Mouse (Mus musculus) forebrain, embryonic 10.5 days (tissue): ENCODE results near the gene Hoxc5. TPM values are rescaled to one million over a fixed set of nuclear protein-coding genes. Genes with fewer than 3 reads are reported as not detected.
A peak's percentile ranks its signal among the peaks of the same experiment; 100 is the strongest.

ENCODE experiments used
- DNase-seq: peaks from one replicate; pipeline ENCODE4 v3.0.0-alpha.2; 2017; ENCODE audit warnings: low spot score; ENCODE audit errors: extremely low spot score
- H3K27ac ChIP-seq: fragments of 300-500 bp; sonication (generic); 2 replicates; pipeline ENCODE4 v1.5.1; 2016; ENCODE audit warnings: mild to moderate bottlenecking
- H3K27me3 ChIP-seq: fragments of 300-500 bp; sonication (generic); 2 replicates; pipeline ENCODE4 v1.6.1; 2016; ENCODE audit warnings: mild to moderate bottlenecking; ENCODE audit not compliant: poor library complexity, severe bottlenecking
- H3K36me3 ChIP-seq: fragments of 300-500 bp; sonication (generic); replicated peaks from 2 replicates; pipeline ENCODE4 v1.6.1; 2016; ENCODE audit warnings: mild to moderate bottlenecking, moderate library complexity
- H3K4me1 ChIP-seq: fragments of 300-500 bp; sonication (generic); 2 replicates; pipeline ENCODE4 v1.6.1; 2016
- H3K4me3 ChIP-seq: fragments of 300-500 bp; sonication (generic); 2 replicates; pipeline ENCODE4 v1.5.1; 2016; ENCODE audit warnings: mild to moderate bottlenecking, moderate library complexity
- H3K9me3 ChIP-seq: fragments of 300-500 bp; sonication (generic); 2 replicates; pipeline ENCODE4 v1.6.1; 2016; ENCODE audit warnings: mild to moderate bottlenecking, moderate library complexity
- WGBS: fragments of 180-500 bp; shearing (Covaris S2); methylation state at CpG from one replicate; pipeline ENCODE4 v1.1.7; 2016; 5-methylcytosine and 5-hydroxymethylcytosine counted together
- polyA plus RNA-seq: library from polyadenylated mRNA; unstranded; fragments of >200 nt; fragmentation: Nextera tagmentation; extraction: Ambion mirVana; gene quantifications from 2 replicates; pipeline ENCODE4 v1.2.1, GENCODE M21; 2016

Gene Hoxc5
- polyA plus RNA-seq, 1 experiment from 2014 or later, result not detected

DNA sequence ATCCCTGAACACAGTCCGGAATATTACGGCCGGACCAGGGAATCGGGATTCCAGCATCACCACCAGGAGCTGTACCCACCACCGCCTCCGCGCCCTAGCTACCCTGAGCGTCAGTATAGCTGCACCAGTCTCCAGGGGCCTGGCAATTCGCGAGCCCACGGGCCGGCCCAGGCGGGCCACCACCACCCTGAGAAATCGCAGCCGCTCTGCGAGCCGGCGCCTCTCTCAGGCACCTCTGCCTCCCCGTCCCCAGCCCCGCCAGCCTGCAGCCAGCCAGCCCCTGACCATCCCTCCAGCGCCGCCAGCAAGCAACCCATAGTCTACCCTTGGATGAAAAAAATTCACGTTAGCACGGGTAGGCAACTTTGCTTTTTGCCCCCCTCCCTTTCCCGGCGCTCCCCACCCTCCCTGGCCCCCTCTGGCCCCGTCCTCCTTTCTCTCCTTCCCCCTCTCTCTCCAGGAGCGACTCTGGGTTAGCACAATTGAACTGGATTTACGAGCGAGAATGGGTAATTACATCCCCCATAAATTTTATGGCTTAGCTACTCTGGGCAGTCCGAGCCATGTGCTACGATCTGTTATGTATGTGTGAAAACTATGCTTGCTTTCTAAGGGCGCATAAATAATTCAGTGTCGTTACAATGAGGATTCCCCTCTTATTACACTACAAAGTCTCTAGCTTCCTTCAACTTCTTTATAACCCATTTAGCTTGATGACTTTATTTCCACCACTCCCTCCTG, 67.7 kb downstream of the Hoxc5 start:
- peak; percentile 59 for DNase-seq
- peaks cover 100% of the 10 kb centered on the region for H3K27me3 ChIP-seq
- WGBS, result 1% methylated on average over 34 of the region's 34 CpGs
- peak overlapping the region; percentile 28 for H3K4me3 ChIP-seq
- no peaks in the 10 kb centered on the region for H3K36me3 ChIP-seq
- peaks cover 11% of the 10 kb centered on the region for H3K4me1 ChIP-seq
- no peak overlapping the region for H3K27ac ChIP-seq
- H3K9me3 ChIP-seq, result no peaks in the 10 kb centered on the region

DNA sequence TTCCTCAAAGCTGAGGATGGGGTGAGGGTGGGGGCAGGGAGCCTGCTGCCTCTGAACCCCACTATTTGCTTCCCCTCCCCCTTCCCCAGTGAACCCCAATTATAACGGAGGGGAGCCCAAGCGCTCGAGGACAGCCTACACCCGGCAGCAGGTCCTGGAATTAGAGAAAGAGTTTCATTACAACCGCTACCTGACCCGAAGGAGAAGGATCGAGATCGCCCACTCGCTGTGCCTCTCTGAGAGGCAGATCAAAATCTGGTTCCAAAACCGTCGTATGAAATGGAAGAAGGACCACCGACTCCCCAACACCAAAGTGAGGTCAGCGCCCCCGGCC, 68.3 kb downstream of the Hoxc5 start:
- Histone ChIP-seq H3K27me3 (peaks cover 100% of the 10 kb centered on the region), H3K36me3 (no peaks in the 10 kb centered on the region), H3K27ac (no peak overlapping the region), H3K4me1 (peaks cover 11% of the 10 kb centered on the region), H3K9me3 (no peaks in the 10 kb centered on the region), H3K4me3 (no peak overlapping the region)
- peak; percentile 40 for DNase-seq
- WGBS, result under 1% methylated on average over 14 of the region's 14 CpGs

DNA sequence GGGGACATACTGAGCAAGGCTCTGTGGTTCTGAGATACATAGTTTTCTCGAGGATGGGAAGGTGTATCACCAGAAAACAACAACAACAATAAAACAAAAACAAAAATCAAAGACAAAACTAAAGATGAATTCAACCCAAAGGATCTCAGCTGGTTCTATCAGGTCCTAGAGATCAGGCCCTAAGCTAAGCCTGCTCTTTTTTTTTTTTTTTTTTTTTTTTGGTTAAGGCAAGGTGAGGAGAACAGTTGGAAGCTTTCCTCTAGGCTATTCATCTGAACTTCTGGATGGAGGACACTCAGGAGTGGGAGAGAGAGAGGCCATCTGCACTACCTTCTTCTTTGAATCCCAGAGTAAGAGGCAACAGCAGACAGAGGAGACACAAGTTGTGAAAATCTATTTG, 70.3 kb downstream of the Hoxc5 start:
- no peak for DNase-seq
- Histone ChIP-seq H3K27me3 (peaks cover 100% of the 10 kb centered on the region), H3K4me3 (no peak overlapping the region), H3K36me3 (no peaks in the 10 kb centered on the region), H3K27ac (no peak overlapping the region), H3K4me1 (peaks cover 11% of the 10 kb centered on the region), H3K9me3 (no peaks in the 10 kb centered on the region)
- 23% methylated on average over 1 of the region's 1 CpGs for WGBS

DNA sequence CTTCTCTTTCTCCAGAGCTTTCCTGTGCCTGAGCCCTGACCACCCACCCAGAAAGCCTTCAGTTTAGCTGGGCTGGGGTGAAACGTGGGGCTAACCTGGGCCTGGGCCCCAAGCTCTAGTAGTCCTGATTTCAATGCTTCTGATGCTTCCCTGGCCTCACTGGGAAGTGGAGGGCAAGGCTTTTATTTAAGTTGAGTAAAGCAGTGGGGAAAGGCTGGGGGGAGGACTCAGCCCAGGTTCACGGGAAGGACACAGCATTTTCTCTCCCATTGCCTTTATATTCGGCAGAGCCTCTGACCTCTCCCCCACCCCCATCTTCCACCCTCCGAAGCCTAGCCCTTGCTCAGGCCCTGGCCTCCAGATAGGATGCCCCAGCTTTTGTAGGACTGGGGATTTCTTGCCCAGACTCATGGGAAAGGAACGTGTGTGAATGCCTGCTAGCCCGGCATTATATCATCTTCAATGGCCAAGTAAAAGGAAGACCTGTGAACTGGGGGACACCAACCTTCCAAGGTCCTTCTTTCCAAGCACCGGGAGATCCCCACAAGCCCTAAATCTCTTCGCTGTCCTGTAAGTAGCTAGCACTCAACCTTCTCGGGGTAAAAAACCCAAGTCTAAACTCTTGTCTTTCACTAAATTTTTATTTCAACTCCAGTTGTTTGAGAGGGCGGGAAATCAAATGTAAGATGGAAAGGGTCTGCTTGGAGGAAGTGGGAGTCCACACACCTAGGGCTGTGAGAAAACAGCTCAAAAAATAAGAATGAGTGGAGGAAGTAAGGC, 71.6 kb downstream of the Hoxc5 start:
- no peak overlapping the region for H3K4me3 ChIP-seq
- H3K27me3 ChIP-seq, result peaks cover 100% of the 10 kb centered on the region
- 5% methylated on average over 10 of the region's 10 CpGs for WGBS
- H3K27ac ChIP-seq, result no peak overlapping the region
- no peaks in the 10 kb centered on the region for H3K36me3 ChIP-seq
- no peaks in the 10 kb centered on the region for H3K9me3 ChIP-seq
- peaks cover 11% of the 10 kb centered on the region for H3K4me1 ChIP-seq
- peak; percentile 21 for DNase-seq

DNA sequence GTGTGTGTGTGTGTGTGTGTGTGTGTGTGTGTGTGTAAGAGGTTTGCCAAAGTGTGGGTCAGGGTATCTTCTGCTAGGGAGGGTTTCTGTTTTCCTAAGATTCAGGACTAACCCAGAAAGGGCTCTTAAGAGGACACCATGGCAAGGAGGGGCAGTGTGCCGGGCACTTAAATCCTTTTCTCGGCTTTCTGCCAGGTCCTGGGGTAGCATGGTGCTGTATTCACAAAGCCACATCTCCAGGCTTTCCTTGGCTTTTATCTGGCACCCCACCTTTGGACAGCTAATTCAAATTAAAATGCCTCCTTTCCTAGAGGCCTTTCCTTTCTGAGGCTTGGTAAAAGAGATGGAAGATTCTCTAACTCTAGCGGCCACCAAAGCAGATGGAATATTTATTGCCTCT, 72.4 kb downstream of the Hoxc5 start:
- peak; percentile 27 for DNase-seq
- no peak overlapping the region for H3K4me3 ChIP-seq
- H3K27me3 ChIP-seq, result peaks cover 100% of the 10 kb centered on the region
- H3K4me1 ChIP-seq, result peaks cover 4% of the 10 kb centered on the region; the same call in 1 of the 2 replicates
- 6% methylated on average over 3 of the region's 3 CpGs for WGBS
- H3K36me3 ChIP-seq, result no peaks in the 10 kb centered on the region
- no peak overlapping the region for H3K27ac ChIP-seq
- no peaks in the 10 kb centered on the region for H3K9me3 ChIP-seq

DNA sequence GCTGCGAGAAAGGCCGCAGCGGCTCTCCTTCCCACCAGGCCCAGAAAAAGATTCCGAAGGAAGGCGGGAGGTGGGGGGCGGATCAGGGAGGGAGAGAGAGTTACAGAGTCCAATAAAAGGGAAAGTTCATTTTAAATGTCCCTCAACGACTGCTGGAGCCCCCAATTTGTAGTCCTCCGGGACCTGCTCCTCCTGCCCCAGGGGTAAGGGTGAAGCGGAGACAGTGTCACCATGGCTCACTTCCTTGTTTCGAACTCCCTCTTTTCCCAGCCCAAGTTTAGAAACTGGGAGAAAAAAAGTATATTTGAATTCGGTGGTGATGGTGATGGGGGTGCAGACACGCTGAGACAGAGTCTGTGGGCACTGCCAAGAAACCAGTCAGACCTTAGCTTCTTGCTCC, 73.4 kb downstream of the Hoxc5 start:
- H3K4me3 ChIP-seq, result no peak overlapping the region
- DNase-seq, result peak; percentile 20
- no peaks in the 10 kb centered on the region for H3K36me3 ChIP-seq
- H3K27ac ChIP-seq, result no peak overlapping the region
- H3K4me1 ChIP-seq, result no peaks in the 10 kb centered on the region
- H3K27me3 ChIP-seq, result peaks cover 100% of the 10 kb centered on the region
- no peaks in the 10 kb centered on the region for H3K9me3 ChIP-seq
- WGBS, result 2% methylated on average over 12 of the region's 12 CpGs

DNA sequence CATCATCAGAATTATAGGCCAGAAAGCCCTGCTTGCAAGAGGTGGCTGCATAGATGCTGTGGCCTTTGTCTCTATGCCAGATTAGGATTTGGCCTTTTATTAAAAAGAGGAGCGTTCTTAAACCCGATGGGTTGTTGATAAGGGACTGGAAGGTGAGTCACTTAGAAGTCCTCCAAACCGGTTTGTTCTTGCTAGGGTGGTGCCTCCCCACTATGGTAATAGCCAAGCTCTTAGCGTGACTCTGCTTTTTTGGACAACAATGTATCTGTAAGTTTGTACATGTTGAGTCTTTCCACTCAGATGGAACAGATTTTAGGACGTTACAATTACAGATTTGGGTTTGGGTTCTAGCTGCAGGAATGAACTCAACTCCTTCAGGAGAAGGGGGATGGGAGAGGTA, 74.4 kb downstream of the Hoxc5 start:
- WGBS, result 11% methylated on average over 5 of the region's 5 CpGs
- no peak overlapping the region for H3K4me3 ChIP-seq
- no peak overlapping the region for H3K27ac ChIP-seq
- H3K9me3 ChIP-seq, result no peaks in the 10 kb centered on the region
- DNase-seq, result peak; percentile 14
- H3K36me3 ChIP-seq, result no peaks in the 10 kb centered on the region
- no peaks in the 10 kb centered on the region for H3K4me1 ChIP-seq
- H3K27me3 ChIP-seq, result peaks cover 100% of the 10 kb centered on the region

DNA sequence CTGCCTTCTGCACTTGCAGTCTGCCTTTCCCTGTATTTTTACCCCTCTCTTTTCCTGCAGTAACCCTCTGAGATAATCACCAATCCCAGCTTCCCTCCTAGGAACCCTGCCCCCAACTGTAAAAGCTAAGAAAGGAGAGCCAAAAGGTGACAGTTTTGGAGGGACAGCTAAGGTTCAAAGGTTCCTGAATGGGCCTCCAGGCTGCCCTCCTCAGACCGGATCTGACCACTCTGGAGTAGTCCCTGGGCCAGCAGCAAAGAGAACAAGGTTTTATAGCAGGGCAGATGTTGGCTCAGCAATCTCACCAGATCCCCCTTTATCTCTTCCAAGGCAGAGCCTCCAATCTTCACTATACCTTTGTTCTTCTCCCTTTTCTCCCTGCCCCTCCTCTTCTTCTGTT, 75.0 kb downstream of the Hoxc5 start:
- WGBS, result 0% methylated on average over 1 of the region's 1 CpGs
- no peaks in the 10 kb centered on the region for H3K4me1 ChIP-seq
- no peaks in the 10 kb centered on the region for H3K36me3 ChIP-seq
- no peak for DNase-seq
- no peak overlapping the region for H3K4me3 ChIP-seq
- H3K27ac ChIP-seq, result no peak overlapping the region
- H3K9me3 ChIP-seq, result no peaks in the 10 kb centered on the region
- peaks cover 100% of the 10 kb centered on the region for H3K27me3 ChIP-seq

DNA sequence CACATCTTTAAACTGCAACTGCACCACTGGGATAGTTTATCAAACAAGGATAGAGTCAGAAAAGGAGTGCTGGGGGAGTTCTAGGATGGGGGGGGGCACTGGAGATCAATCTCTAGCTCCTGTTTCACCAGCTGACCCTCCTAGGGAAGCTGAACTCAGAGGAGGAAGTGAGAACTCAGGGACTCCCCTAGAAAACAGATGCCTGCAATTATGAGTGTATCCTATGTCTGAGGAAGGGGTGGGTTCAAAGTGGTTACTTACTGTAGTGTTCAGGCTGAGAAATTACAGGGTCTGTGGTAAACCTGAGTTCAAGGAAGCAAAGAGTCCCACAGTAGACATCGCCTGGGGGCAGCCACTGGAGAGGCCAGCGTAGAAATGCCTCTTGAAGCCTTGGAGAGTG, 84.4 kb downstream of the Hoxc5 start:
- 77% methylated on average over 2 of the region's 2 CpGs for WGBS
- no peak overlapping the region for H3K4me3 ChIP-seq
- H3K36me3 ChIP-seq, result no peaks in the 10 kb centered on the region
- H3K9me3 ChIP-seq, result no peaks in the 10 kb centered on the region
- H3K27ac ChIP-seq, result no peak overlapping the region
- no peak for DNase-seq
- H3K4me1 ChIP-seq, result no peaks in the 10 kb centered on the region
- peaks cover 100% of the 10 kb centered on the region for H3K27me3 ChIP-seq

DNA sequence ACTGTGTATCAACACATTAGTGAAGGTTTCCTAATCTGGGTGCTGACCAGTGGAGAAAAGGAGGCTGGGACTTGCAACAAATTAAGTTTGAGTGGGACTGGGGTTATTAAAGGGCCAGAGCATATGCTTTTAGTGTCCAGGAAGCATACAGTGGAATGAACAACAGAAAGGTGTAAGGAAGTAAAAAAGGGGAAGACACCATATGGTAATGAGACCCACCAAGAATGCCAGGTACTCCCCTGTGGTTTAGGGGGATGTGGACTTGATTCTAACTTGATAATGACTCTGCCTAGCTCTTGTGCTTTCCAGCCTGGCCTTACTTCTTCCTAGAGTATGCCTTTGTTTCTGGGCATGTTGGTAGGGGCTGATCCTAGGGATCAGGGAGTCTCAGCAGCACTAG, 86.0 kb downstream of the Hoxc5 start:
- Histone ChIP-seq H3K27me3 (peaks cover 100% of the 10 kb centered on the region), H3K27ac (no peak overlapping the region), H3K36me3 (no peaks in the 10 kb centered on the region), H3K4me3 (no peak overlapping the region), H3K4me1 (no peaks in the 10 kb centered on the region), H3K9me3 (no peaks in the 10 kb centered on the region)
- no peak for DNase-seq

DNA sequence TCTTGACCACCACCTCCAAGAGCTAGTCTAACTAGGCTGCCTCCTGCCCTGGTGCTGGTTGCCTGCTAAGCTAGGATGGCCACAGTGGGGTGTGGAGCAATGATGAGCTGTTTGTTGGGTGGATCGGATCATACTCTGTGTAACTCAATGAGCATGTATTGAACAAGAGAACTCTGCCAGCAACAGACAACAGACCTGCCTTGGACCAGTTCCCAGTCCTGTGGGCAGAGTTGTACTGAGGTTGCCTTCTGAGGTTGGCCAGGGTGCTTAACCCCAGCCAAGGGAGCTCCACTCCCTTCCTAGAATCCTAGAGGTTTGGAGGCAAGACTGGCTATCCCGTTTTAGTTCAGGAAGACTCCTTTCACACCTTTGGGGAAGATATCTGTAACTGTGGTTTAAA, 89.2 kb downstream of the Hoxc5 start:
- DNase-seq, result no peak
- Histone ChIP-seq H3K9me3 (no peaks in the 10 kb centered on the region), H3K4me3 (no peak overlapping the region), H3K36me3 (no peaks in the 10 kb centered on the region), H3K27ac (no peak overlapping the region), H3K4me1 (peaks cover 4% of the 10 kb centered on the region; the same call in 1 of the 2 replicates), H3K27me3 (peaks cover 100% of the 10 kb centered on the region)
- 49% methylated on average over 2 of the region's 2 CpGs for WGBS

DNA sequence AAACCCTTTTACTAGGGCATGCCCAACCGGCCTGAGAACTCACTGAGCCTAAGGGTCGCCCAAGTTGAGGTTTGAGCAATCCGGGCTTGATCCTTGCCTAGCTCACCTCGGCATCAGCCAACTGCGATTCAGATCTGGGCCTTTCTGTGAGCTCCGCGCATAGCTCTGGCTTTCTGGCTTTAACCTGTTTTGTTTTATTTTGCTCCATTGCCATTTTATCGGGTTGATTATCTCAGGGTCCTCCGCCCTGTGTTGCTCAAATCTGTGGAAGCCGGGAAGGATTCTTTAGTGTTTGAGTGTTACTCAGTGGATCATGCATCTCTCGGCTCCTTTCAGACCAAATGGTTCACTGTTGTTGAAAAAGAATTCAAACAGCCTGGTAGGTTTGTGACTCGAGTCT, 91.5 kb downstream of the Hoxc5 start:
- Histone ChIP-seq H3K4me1 (peaks cover 4% of the 10 kb centered on the region; the same call in 1 of the 2 replicates), H3K36me3 (no peaks in the 10 kb centered on the region), H3K9me3 (no peaks in the 10 kb centered on the region), H3K27ac (no peak overlapping the region), H3K4me3 (no peak overlapping the region), H3K27me3 (peaks cover 100% of the 10 kb centered on the region)
- peak; percentile 38 for DNase-seq
- 1% methylated on average over 12 of the region's 12 CpGs for WGBS

DNA sequence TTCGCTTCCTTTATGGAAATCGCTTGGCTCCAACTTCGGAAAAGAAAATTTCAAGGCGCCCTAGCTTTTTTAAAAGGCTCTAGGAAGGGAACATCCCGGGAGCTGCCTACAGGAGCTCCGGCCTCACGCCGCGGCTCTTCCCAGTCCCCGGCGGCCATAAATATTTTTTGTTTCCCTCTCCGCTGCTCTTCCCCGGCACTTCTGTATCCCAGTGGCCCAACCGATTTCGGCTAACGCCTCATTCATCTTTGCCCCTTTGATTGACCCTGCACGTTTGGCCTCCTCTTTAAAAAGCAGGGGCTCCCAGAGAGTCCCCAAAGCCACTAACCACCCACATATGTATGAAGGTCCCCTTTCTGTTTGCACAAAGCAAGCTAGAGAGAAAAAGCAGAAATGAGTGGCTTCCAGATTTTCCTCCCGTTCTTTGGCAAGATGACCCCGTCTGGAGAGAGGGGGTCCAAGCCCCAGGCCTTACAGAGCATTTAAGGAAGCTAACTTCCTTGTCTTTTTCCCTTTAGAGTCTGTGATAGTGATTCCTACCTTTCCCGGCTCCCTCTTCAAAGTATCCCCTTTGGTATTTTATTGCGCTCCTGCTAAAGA, 92.2 kb downstream of the Hoxc5 start:
- Histone ChIP-seq H3K36me3 (no peaks in the 10 kb centered on the region), H3K27me3 (peaks cover 100% of the 10 kb centered on the region), H3K9me3 (no peaks in the 10 kb centered on the region), H3K4me3 (no peak overlapping the region), H3K4me1 (peaks cover 4% of the 10 kb centered on the region; the same call in 1 of the 2 replicates), H3K27ac (no peak overlapping the region)
- DNase-seq, result peak; percentile 41
- under 1% methylated on average over 21 of the region's 21 CpGs for WGBS
